Mouse (Mus musculus): ENCODE measurements around the gene Olfr895.

The Olfr895 gene

GRCm38 (mm10) chr9:38267551-38267950 lies at the start of gene Olfr895:
TSS of gene Olfr895 (plus strand) at chr9:38267851.
- DNase-seq (ENCODE audit: low read depth, low spot score), result no peak

- no peak for DNase-seq (ENCODE audit: low read depth, low spot score)
These were observed 15.2 kb upstream of the Olfr895 start, which contains the start of gene Olfr143 for GRCm38 (mm10) chr9:38252474-38252873. TSS of gene Olfr143 (plus strand) at chr9:38252774.

DNA sequence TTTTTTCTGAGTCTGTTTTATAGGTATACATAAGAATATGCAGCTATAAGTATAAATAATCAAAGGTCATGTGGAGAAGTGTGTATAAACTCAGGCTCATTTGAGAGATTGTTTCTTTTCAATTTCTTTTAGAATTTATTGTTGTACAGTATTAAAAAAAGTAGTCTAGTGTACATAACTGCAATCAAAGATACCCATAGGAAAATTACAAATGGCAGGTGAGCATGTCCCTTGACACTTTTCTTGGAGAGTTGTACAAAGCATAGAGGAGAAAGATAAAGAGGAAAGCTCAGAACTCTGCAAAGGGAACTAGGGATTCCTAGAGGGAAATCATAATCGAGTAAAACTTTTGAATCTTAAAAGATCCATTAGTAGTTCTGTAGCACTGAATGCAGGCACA lies 23.2 kb downstream of the Olfr895 start, which contains the start of gene Olfr896-ps1:
Olfr896-ps1 (plus strand) TSS at position 301 of the 400 bp plus-strand sequence.
- no peak for DNase-seq (ENCODE audit: low read depth, low spot score)

Data from c-Kit-negative CD71-positive TER-119-positive erythroid progenitor cells, embryonic 14.5 days (primary cell).